Mouse (Mus musculus): ENCODE results near the gene Llcfc1. TPM values are rescaled to one million over a fixed set of nuclear protein-coding genes. Genes with fewer than 3 reads are reported as not detected.

Gene Llcfc1
- polyA plus RNA-seq, 2 experiments = not detected

GRCm38 (mm10) chr6:41640449-41640848 lies 43.8 kb upstream of the Llcfc1 start:
- no peak overlapping the region for H3K4me2 ChIP-seq (ENCODE audit: low read depth)
- WGBS (ENCODE audit: insufficient replicate concordance) = 56% methylated on average over 3 of the region's 3 CpGs

GRCm38 (mm10) chr6:41641173-41641866 lies 42.9 kb upstream of the Llcfc1 start:
- H3K27me3 ChIP-seq (ENCODE audit: control insufficient read depth, insufficient read depth, low read length) = no peaks in the 10 kb centered on the region
- no peaks in the 10 kb centered on the region for H3K36me3 ChIP-seq (replicated peaks; ENCODE audit: control insufficient read depth, insufficient read depth, low read depth)
- no peaks in the 10 kb centered on the region; a peak in 1 of 4 replicates for H3K4me1 ChIP-seq (replicated peaks; ENCODE audit: control insufficient read depth in 2 of 2, insufficient read depth in 2 of 2, low read length in 1 of 2)
- TF ChIP-seq EP300 (IDR thresholded peaks at IDR 0.05; ENCODE audit: low read depth) = no peak
- no peak for TF ChIP-seq CTCF (IDR thresholded peaks at IDR 0.05; ENCODE audit: low read depth)
- DNase-seq (ENCODE audit: low read depth in 3 of 3, low spot score in 3 of 3) (no peak), ATAC-seq (ENCODE audit: insufficient read depth) (no peak)
- H3K9ac ChIP-seq (replicated peaks) = no peak overlapping the region
- no peak overlapping the region for H3K4me3 ChIP-seq (ENCODE audit: insufficient read depth in 1 of 2, low read depth in 2 of 2, low read length in 2 of 2)
- WGBS (ENCODE audit: insufficient replicate concordance) = 50% methylated on average over 6 of the region's 6 CpGs
- H3K4me2 ChIP-seq (ENCODE audit: low read depth) = no peak overlapping the region
- no peak overlapping the region for H3K27ac ChIP-seq
- no peaks in the 10 kb centered on the region for H3K9me3 ChIP-seq (ENCODE audit: control insufficient read depth, low read length)

More at GRCm38 (mm10) chr6:41640449-41640848, 43.8 kb upstream of the Llcfc1 start:
- TF ChIP-seq EP300 (IDR thresholded peaks at IDR 0.05; ENCODE audit: low read depth) (no peak), CTCF (IDR thresholded peaks at IDR 0.05; ENCODE audit: low read depth) (no peak)
- Histone ChIP-seq H3K4me3 (ENCODE audit: insufficient read depth in 1 of 2, low read depth in 2 of 2, low read length in 2 of 2) (no peak overlapping the region), H3K9ac (replicated peaks) (no peak overlapping the region), H3K9me3 (ENCODE audit: control insufficient read depth, low read length) (no peaks in the 10 kb centered on the region), H3K36me3 (replicated peaks; ENCODE audit: control insufficient read depth, insufficient read depth, low read depth) (no peaks in the 10 kb centered on the region), H3K4me1 (replicated peaks; ENCODE audit: control insufficient read depth in 2 of 2, insufficient read depth in 2 of 2, low read length in 1 of 2) (no peaks in the 10 kb centered on the region; a peak in 1 of 4 replicates), H3K27ac (no peak overlapping the region), H3K27me3 (ENCODE audit: control insufficient read depth, insufficient read depth, low read length) (no peaks in the 10 kb centered on the region)
- no peak for DNase-seq (ENCODE audit: low read depth in 3 of 3, low spot score in 3 of 3)
- ATAC-seq (ENCODE audit: insufficient read depth) = no peak

- TF ChIP-seq CTCF (IDR thresholded peaks at IDR 0.05; ENCODE audit: low read depth) = no peak
- TF ChIP-seq EP300 (IDR thresholded peaks at IDR 0.05; ENCODE audit: low read depth) = no peak
- H3K36me3 ChIP-seq (replicated peaks; ENCODE audit: control insufficient read depth, insufficient read depth, low read depth) = no peaks in the 10 kb centered on the region
- no peaks in the 10 kb centered on the region for H3K27me3 ChIP-seq (ENCODE audit: control insufficient read depth, insufficient read depth, low read length)
- H3K9ac ChIP-seq (replicated peaks) = no peak overlapping the region
- no peaks in the 10 kb centered on the region for H3K9me3 ChIP-seq (ENCODE audit: control insufficient read depth, low read length)
- DNase-seq (ENCODE audit: low read depth in 3 of 3, low spot score in 3 of 3) = no peak
- 63% methylated on average over 4 of the region's 4 CpGs for WGBS (ENCODE audit: insufficient replicate concordance)
- no peak overlapping the region for H3K4me2 ChIP-seq (ENCODE audit: low read depth)
- no peaks in the 10 kb centered on the region; a peak in 1 of 4 replicates for H3K4me1 ChIP-seq (replicated peaks; ENCODE audit: control insufficient read depth in 2 of 2, insufficient read depth in 2 of 2, low read length in 1 of 2)
- no peak for ATAC-seq (ENCODE audit: insufficient read depth)
- H3K4me3 ChIP-seq (ENCODE audit: insufficient read depth in 1 of 2, low read depth in 2 of 2, low read length in 2 of 2) = no peak overlapping the region
- H3K27ac ChIP-seq = no peak overlapping the region
These were observed 41.5 kb upstream of the Llcfc1 start for GRCm38 (mm10) chr6:41642765-41643164.

- no peak for TF ChIP-seq EP300 (IDR thresholded peaks at IDR 0.05; ENCODE audit: low read depth)
- no peak for TF ChIP-seq CTCF (IDR thresholded peaks at IDR 0.05; ENCODE audit: low read depth)
- Histone ChIP-seq H3K4me2 (ENCODE audit: low read depth) (no peak overlapping the region), H3K4me3 (ENCODE audit: insufficient read depth in 1 of 2, low read depth in 2 of 2, low read length in 2 of 2) (no peak overlapping the region), H3K36me3 (replicated peaks; ENCODE audit: control insufficient read depth, insufficient read depth, low read depth) (no peaks in the 10 kb centered on the region), H3K9me3 (ENCODE audit: control insufficient read depth, low read length) (no peaks in the 10 kb centered on the region), H3K27ac (no peak overlapping the region), H3K9ac (replicated peaks) (no peak overlapping the region), H3K4me1 (replicated peaks; ENCODE audit: control insufficient read depth in 2 of 2, insufficient read depth in 2 of 2, low read length in 1 of 2) (no peaks in the 10 kb centered on the region; a peak in 1 of 4 replicates), H3K27me3 (ENCODE audit: control insufficient read depth, insufficient read depth, low read length) (no peaks in the 10 kb centered on the region)
- ATAC-seq (ENCODE audit: insufficient read depth) (no peak), DNase-seq (ENCODE audit: low read depth in 3 of 3, low spot score in 3 of 3) (no peak)
- WGBS (ENCODE audit: insufficient replicate concordance) = 68% methylated on average over 3 of the region's 3 CpGs
These were observed 41.0 kb upstream of the Llcfc1 start for GRCm38 (mm10) chr6:41643227-41643626.

- WGBS (ENCODE audit: insufficient replicate concordance) = 73% methylated on average over 3 of the region's 3 CpGs
- Histone ChIP-seq H3K4me3 (ENCODE audit: insufficient read depth in 1 of 2, low read depth in 2 of 2, low read length in 2 of 2) (no peak overlapping the region), H3K4me1 (replicated peaks; ENCODE audit: control insufficient read depth in 2 of 2, insufficient read depth in 2 of 2, low read length in 1 of 2) (no peaks in the 10 kb centered on the region; a peak in 1 of 4 replicates), H3K27me3 (ENCODE audit: control insufficient read depth, insufficient read depth, low read length) (no peaks in the 10 kb centered on the region), H3K27ac (no peak overlapping the region), H3K9me3 (ENCODE audit: control insufficient read depth, low read length) (no peaks in the 10 kb centered on the region), H3K9ac (replicated peaks) (no peak overlapping the region), H3K4me2 (ENCODE audit: low read depth) (no peak overlapping the region), H3K36me3 (replicated peaks; ENCODE audit: control insufficient read depth, insufficient read depth, low read depth) (no peaks in the 10 kb centered on the region)
- TF ChIP-seq CTCF (IDR thresholded peaks at IDR 0.05; ENCODE audit: low read depth) (no peak), EP300 (IDR thresholded peaks at IDR 0.05; ENCODE audit: low read depth) (no peak)
- no peak for DNase-seq (ENCODE audit: low read depth in 3 of 3, low spot score in 3 of 3)
- no peak for ATAC-seq (ENCODE audit: insufficient read depth)
These were observed 38.0 kb upstream of the Llcfc1 start for GRCm38 (mm10) chr6:41646220-41646619.
